Mouse (Mus musculus) testis, adult 2 months (tissue): Measurements from ENCODE around the gene Aff1. TPM values are rescaled to one million over a fixed set of nuclear protein-coding genes. Genes with fewer than 3 reads are reported as not detected.

Experiments used
- H3K27ac ChIP-seq: fragments of 200-500 bp; 2 replicates; pipeline ENCODE4 v1.5.1; 2012; ENCODE audit warnings: low read depth, low read length; ENCODE audit not compliant: control insufficient read depth, insufficient read depth
- H3K27me3 ChIP-seq: fragments of 200-500 bp; 2 replicates; pipeline ENCODE4 v1.6.1; 2012; ENCODE audit warnings: mild to moderate bottlenecking, low read length, moderate library complexity; ENCODE audit not compliant: control insufficient read depth, insufficient read depth
- H3K36me3 ChIP-seq: fragments of 200-500 bp; 2 replicates; pipeline ENCODE4 v1.6.1; 2012; ENCODE audit warnings: mild to moderate bottlenecking, low read length; ENCODE audit not compliant: control insufficient read depth, insufficient read depth
- H3K4me1 ChIP-seq: fragments of 200-500 bp; 2 replicates; pipeline ENCODE4 v1.6.1; 2012; ENCODE audit warnings: low read length; ENCODE audit not compliant: control insufficient read depth, insufficient read depth
- H3K4me3 ChIP-seq: fragments of 200-500 bp; 2 replicates; pipeline ENCODE4 v1.5.1; 2012; ENCODE audit warnings: low read depth, mild to moderate bottlenecking, low read length, moderate library complexity, mixed read lengths; ENCODE audit not compliant: control insufficient read depth
- CTCF ChIP-seq: fragments of 200-500 bp; IDR thresholded peaks from 2 replicates; pipeline ENCODE4 v1.5.1; 2012; ENCODE audit warnings: low read depth, mild to moderate bottlenecking, inconsistent platforms, low read length, moderate library complexity; ENCODE audit not compliant: control insufficient read depth, insufficient read depth, insufficient replicate concordance
- POLR2A ChIP-seq: fragments of 200-500 bp; IDR thresholded peaks from 2 replicates; pipeline ENCODE4 v1.6.1; 2012; ENCODE audit warnings: low read depth, mild to moderate bottlenecking, inconsistent platforms, low read length, moderate library complexity; ENCODE audit not compliant: control insufficient read depth
- polyA plus RNA-seq: library from polyadenylated mRNA; depleted of rRNA; stranded (reverse); fragments of >200 nt; gene quantifications from 2 replicates; pipeline ENCODE4 v1.2.3, GENCODE M21; 2012

Gene Aff1
- polyA plus RNA-seq, 1 experiment = 1.3 TPM

DNA sequence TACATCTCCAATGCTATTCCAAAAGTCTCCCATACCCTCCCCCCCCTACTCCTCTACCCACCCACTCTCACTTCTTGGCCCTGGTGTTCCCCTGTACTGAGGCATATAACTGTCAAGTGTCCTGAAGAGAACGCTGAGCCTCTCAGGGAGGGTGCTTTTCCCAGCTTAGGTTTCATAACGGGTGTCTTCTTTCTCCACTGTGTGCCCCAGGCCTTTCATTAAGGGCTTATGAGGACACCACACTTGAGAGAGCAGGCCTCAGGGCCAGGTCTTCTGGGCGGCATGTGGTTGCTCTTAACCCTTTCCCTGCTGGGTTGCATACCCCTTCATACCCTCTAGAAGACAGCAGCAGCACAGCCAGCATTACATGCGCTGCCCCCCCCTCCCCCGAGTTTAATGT is 154.4 kb downstream of the Aff1 start:
- Histone ChIP-seq H3K27me3 (no peaks in the 10 kb centered on the region), H3K27ac (no peak overlapping the region), H3K4me3 (no peak overlapping the region), H3K36me3 (no peaks in the 10 kb centered on the region), H3K4me1 (no peaks in the 10 kb centered on the region)
- TF ChIP-seq POLR2A (no peak), CTCF (no peak)

DNA sequence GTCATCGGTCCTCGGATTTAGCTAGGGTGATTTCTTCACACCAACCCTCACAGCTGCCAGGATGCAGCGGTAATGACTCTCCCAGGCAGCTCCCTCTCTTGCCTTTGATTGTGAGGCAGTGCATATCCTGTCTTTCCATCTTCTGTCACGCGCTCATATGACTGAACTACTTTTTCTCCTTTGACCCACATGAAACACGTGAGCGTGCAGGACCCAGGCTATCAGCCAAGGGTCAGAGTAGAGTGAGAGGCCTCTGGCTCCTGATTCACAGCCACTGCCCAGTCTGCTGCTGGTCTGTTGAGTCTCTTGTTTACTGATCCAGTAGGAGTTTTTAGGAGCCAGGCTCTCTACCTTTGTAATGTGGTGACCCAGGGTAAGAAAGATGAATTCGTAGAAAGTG is 156.4 kb downstream of the Aff1 start:
- no peak for TF ChIP-seq CTCF
- Histone ChIP-seq H3K4me3 (no peak overlapping the region), H3K4me1 (no peaks in the 10 kb centered on the region), H3K27me3 (no peaks in the 10 kb centered on the region), H3K27ac (no peak overlapping the region), H3K36me3 (no peaks in the 10 kb centered on the region)

DNA sequence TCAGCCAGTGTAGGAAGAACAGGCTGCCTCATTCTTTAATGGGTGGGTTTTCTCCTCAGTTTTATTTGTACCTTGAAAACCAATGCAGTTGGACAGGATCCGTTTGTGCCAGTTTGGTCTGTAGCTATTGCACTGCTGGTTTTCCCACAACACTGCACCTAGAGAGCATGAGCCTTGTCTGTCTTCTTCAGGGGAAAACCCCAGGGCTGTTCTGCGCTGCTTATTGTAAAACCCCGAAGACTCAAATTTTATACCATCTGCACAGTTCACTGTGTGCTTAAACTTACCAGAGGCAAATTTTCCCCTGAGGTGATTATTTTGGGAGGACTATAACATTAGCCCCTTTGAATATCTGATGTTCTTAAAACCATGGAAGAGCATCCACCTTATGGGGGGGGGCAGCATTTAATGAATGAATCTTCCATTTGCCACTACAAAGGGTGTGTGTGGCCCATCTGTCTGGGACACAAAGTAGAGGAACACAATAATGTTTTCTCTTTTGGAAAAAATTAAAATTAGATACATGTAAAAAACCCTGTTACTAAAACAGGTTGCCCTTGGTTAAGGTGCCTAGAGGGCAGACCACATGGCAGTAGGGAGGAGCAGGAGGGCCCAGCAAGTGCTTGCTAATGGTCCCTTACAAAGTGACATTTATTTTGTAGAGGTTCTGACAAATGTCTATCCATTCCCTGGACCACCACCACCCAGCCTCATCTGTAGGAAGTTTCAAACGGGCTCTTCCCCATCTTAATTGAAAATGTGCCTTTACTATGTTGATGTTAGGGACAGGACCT is 160.8 kb downstream of the Aff1 start:
- no peaks in the 10 kb centered on the region for H3K27me3 ChIP-seq
- TF ChIP-seq POLR2A (no peak), CTCF (no peak)
- no peak overlapping the region for H3K27ac ChIP-seq
- H3K4me3 ChIP-seq = no peak overlapping the region
- H3K36me3 ChIP-seq = no peaks in the 10 kb centered on the region
- H3K4me1 ChIP-seq = no peaks in the 10 kb centered on the region

DNA sequence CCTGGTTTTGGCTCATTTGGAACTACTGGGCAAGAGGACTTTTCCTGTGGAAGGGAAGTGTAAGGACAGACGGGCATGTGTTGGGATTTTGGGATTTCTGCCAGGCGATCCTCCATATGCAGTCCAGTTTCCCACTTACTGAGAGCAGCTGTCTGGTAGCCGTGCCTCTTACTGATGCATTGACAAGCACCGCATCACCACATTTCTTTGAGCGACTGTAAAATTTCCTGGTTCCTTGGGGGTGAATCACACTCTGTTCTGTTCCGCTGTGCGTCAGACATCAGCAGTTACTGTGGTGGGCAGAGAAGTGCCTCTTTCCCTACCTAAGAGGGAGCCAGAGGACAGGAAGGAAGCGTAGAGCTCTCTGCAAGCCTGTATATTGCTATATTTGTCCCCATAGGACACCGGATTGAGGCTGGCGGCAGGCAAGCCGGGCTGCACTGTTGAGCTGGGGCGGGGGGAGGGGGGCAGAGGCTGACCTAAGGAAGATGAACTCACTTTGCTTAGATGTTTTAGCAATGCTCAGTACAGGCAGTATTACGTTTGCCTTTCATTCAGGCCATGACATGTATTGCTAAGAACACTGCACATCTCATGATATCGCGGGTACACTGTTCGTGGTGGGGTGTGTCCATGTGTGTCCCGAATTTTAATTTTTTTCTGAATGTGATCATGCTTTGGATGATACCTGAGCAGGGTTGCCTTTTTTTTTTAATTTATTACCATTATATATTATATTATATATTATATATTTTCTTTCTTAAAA is 162.1 kb downstream of the Aff1 start:
- Histone ChIP-seq H3K4me3 (no peak overlapping the region), H3K27ac (no peak overlapping the region), H3K4me1 (no peaks in the 10 kb centered on the region), H3K36me3 (no peaks in the 10 kb centered on the region), H3K27me3 (no peaks in the 10 kb centered on the region)
- TF ChIP-seq CTCF (no peak), POLR2A (no peak)

DNA sequence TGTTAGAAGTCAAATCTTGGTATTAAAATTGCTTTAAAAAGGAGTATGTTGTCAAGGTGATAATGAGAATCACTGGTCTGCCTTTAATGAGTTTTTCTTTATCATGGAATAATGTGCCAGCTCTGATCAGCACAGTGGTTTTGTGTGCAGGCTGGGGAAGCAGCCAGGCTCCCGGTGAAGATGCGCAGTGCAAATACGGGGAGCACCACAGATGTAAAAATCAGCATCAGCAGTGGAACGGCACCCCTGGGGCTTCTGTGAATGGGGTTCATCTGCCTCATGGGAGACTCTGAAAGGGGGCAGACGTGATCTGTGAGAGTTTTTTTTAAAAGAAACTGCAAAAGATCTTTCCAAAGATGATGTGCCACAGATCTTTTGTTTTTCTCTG is 162.6 kb downstream of the Aff1 start:
- TF ChIP-seq POLR2A = no peak
- no peak for TF ChIP-seq CTCF
- no peak overlapping the region for H3K4me3 ChIP-seq
- H3K4me1 ChIP-seq = no peaks in the 10 kb centered on the region
- H3K27me3 ChIP-seq = no peaks in the 10 kb centered on the region
- no peaks in the 10 kb centered on the region for H3K36me3 ChIP-seq
- no peak overlapping the region for H3K27ac ChIP-seq

DNA sequence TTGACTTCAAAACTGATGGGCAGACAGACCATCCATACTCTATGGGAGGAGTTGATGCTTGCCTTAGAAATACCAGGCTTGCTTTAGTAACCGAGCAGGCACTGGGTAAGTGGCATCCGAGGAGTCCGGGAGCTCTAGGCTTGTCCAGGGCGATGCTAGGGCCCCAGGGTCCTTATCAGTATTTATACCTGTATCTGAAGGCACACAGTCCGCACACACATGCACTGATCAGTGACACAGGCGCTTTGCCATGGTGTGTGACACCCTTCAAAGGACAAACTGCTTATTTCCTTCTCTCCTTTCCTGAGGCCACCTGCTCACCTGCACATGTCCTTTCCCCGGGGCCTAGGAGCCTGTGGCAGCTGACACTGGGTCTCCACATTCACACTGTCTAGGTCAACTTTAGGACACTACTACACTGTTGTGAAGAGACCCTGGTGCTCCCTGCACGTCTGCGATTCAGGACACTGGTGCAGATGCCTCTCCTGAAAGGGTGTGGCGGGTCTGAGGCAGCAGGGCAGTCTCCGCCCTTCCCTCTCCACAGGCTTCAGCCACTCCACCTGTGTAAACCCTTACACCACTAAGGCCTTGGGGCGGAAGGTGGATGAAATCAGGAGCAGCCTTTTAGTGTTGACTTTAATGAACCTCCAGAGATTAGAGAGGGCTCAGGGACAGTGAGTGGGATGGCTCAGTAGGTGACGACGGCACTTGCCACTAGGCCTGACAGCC is 163.5 kb downstream of the Aff1 start:
- Histone ChIP-seq H3K27ac (no peak overlapping the region), H3K4me1 (no peaks in the 10 kb centered on the region), H3K36me3 (no peaks in the 10 kb centered on the region), H3K4me3 (no peak overlapping the region), H3K27me3 (no peaks in the 10 kb centered on the region)
- TF ChIP-seq POLR2A (no peak), CTCF (no peak)
